Mouse (Mus musculus): ENCODE measurements at regions not wholly inside any gene's neighbourhood (a gene's known extent, or its start where the extent isn't known, plus 50 kb on each side); places are given as distances from the start of the nearest gene placed in this dataset.

DNA sequence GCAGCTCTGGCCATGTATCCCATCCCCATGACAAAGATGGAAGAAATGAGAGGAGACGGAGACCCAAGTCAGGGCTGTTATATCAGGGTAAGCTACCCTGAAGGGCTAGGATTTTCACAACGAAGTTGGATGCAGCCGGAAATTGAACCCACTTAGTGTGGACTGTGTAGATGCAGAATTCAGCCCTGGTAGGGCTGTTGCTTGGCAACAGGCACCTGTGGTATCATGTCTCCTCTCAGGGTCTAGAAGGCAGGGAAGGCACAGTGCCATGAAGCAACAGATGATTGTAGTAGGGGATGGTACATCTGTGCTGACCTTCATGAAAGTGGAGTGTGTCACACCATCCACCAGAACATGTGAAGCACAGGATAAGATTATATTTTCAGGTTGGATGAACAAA is 51.2 kb upstream of the Zmat1 start:
- no peak overlapping the region for H3K27ac ChIP-seq
- no peaks in the 10 kb centered on the region for H3K36me3 ChIP-seq (replicated peaks)
- H3K4me1 ChIP-seq, result no peaks in the 10 kb centered on the region
- peaks cover 91% of the 10 kb centered on the region for H3K27me3 ChIP-seq (ENCODE audit: poor library complexity, severe bottlenecking)
- 83% methylated on average over 3 of the region's 3 CpGs for WGBS
- no peaks in the 10 kb centered on the region for H3K9me3 ChIP-seq
- no peak overlapping the region for H3K4me3 ChIP-seq
- DNase-seq (ENCODE audit: extremely low spot score, low spot score), result no peak

DNA sequence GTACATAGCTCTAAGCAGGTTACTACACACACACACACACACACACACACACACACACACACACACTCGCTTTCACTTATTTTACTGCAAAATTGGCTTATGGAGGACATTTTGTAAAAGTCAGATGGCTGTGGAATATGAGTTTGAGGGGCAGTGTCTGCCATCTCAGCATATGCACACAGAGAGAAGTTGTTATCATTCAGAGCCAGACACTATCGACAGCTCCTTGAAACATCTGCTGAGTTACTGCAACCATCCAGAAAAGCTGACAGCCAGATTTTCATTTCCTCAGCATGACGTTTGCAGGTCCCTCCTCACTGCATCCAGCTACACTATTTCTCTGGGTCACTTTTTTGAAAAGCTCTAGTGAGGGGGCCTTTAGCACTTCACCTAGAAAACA is 49.9 kb upstream of the Zmat1 start:
- no peaks in the 10 kb centered on the region for H3K9me3 ChIP-seq
- H3K27ac ChIP-seq, result no peak overlapping the region
- H3K36me3 ChIP-seq (replicated peaks), result no peaks in the 10 kb centered on the region
- no peak overlapping the region for H3K4me3 ChIP-seq
- WGBS, result 69% methylated on average over 3 of the region's 3 CpGs
- H3K4me1 ChIP-seq, result no peaks in the 10 kb centered on the region
- peaks cover 85% of the 10 kb centered on the region for H3K27me3 ChIP-seq (ENCODE audit: poor library complexity, severe bottlenecking)
- DNase-seq (ENCODE audit: extremely low spot score, low spot score), result no peak

Data from forebrain, embryonic 10.5 days (tissue).